Mouse (Mus musculus) CD8-positive naive resting alpha-beta T cell, adult 2 months (primary cell): ENCODE measurements around the gene Atp5s.

Source experiments
- DNase-seq, 2 experiments: peaks; one replicate each; pipeline ENCODE4 v3.0.0; 2022; ENCODE audit warnings: low read depth in 2 of 2, low spot score in 2 of 2

Gene Atp5s

GRCm38 (mm10) chr12:69776607-69777340, 52.0 kb downstream of the Atp5s start:
- no peak for DNase-seq

GRCm38 (mm10) chr12:69777341-69777730, 52.6 kb downstream of the Atp5s start:
- DNase-seq, result no peak

- DNase-seq, result no peak
Observed at GRCm38 (mm10) chr12:69777957-69778356, 53.2 kb downstream of the Atp5s start.

DNA sequence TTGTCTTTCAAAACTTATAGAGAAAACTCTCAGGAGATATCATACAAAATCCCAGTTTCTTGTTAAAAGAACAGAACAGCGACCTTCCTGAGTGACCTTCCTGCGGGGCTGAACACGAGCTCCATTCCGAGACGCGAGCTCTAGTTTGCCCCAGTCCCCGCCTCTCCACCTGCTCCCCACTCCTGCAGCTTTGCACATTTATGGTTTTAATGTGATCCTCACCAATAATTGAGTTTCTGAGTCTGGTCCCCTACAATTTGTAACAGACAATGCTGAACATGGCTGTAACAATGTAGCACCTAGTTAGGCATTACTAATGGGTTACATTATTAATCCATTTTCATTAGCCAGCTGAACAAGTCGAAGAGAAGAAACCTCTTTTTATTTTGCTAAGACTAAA, 56.7 kb downstream of the Atp5s start:
- no peak for DNase-seq

DNA sequence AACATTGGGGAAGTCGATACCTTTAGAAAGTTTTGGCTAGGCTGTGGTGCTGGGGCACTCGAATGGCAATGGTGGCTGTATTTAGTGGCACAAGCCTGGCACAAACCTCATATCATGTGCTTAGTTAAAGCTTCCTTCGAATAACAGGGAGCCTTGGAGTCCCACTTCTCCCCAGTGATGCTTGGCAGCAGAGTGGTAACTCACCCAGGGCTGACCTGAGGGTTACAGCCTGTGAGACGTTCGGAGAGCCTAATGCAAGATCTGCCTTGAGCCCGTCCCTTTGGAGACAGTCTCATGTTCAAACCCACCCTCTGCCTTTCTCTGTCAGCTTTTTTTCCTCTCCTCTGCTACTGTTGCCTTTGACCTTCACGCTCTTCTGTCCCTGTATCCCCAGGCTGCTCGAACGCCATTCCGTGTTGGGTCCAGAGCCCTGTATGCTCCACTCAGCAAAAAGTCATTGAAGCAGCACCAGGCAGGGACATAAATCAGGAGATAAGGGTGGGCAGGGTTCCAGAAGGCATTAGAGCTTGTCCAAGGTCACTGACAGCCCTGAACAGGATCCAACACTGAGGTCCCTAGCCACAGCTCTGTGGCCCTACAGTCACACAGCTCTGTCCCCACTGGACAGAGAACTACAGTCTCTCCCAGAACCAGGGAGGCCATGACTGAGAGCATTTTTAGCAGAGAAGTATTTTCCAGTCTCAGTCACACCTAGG, 57.3 kb downstream of the Atp5s start:
- no peak for DNase-seq

DNA sequence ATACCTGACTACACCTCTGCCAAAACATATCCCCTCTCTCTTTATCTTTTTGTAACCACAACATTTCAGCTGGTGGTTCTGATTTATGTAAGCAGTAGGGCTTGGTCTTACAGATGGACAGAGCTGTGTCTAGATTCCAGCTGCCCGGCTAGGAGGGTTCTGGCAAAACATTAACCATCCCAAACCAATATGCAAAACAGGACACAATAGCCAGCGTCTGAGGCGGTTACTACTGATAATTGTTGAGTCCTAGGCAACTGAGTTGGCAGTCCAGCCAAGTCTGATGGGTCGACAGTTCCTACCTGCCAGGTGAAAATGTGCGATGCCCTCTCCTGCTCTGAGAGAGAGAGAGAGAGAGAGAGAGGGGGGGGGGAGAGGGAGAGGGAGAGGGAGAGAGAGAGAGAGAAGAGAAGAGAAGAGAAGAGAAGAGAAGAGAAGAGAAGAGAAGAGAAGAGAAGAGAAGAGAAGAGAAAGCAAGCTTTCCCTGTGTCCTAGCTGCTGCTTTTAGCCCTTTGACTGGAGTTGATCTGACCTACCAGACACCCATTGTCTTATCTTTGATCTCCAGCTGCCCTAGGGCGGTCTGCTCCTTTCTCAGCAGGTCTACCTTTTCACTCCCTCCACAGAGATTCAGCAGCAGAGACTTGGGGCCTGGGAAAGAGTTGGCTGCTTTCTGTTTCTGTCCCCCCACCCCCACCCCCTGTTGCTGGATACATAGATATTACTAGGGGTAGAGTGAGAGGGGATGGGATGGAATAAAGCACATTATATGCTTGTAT, 58.7 kb downstream of the Atp5s start:
- no peak for DNase-seq

DNA sequence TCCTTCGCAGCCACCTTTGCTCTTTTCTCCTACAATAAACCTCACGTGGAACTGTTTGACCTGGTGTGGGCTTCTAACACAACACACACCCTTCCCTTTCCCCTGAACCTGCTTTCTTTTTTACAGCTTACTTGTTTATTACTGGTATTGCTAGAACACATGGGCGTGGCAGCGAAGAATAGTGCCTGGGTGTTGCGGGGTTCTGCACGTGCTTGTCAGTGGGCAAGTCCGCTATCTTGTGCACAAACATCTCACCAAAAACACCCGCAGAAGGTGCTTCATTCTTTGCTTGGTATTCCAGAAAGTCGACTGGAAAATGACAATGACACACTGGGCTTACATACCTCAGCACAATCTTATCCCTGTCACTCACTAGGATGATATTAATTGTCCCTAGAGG, 60.7 kb downstream of the Atp5s start:
- DNase-seq, result no peak

DNA sequence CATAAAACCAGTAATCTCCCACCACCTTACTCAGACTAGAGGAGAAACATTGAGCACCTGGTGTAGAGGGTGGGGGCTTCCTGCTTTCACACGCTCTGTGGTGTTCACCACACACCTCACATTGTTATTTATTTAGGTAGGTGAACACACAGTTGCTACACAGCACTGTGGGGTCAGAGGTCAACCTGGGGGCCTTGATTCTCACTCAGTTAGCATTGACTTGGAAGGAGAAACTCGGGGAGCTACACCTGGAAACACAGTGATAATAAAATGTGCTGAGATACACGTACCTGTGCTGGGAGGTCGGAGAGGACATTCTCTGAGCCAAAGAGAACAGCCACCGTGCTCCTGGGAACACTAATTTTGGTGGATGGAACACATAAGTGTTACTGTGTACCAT, 63.6 kb downstream of the Atp5s start:
- no peak for DNase-seq

- no peak for DNase-seq
Observed at GRCm38 (mm10) chr12:69789766-69790529, 65.2 kb downstream of the Atp5s start.

DNA sequence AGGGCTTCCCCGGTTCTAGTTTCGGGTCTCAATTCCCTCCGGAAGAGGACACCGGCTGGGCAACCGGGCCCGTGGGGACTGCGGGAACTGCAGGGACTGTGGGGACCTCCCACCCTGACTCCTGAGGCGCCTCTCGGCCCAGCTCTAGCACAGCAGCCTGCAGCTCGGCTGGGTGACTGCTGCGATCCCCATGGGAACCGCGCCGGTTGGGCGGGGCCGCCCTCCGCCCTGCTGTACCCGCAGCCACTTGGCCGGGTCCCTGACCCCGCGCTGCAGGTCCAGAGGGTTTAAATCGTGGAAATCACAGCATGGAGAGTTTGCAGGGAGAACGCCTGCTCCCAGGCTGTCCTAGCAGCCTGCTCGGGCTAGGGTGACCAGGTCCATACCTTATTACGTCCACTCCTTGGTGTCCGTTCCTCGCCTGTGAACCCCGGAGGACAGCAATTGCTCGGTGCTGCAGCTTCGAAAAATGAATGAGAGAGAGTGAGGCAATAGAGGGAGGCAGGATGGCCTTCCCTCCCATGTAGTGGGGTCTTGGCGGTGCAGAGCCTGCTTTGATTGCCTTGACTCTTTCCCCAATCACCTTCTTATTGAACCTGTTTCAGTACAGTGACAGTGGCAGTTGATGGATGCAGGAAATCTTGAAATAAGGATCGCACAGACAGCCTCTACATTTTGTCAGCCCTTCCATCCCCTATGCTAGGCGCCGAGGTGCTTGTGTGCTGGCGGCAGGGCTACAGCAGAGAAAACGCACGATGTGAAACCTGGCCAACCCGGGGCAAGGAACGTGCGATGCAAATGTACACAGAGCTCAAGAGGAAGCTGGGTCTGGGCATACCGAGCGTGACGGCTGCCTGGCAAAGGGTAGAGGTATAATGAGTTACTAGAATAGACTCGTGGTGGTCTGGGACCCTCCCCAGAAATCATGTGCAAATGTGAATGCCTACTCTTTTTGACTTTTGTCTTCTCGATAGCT, 66.1 kb downstream of the Atp5s start, which contains the start of gene Cdkl1:
Gene Cdkl1 (minus strand): TSS at position 738 of the 976 bp plus-strand sequence.
- DNase-seq, result peak; percentile 19 to 22
